Mouse (Mus musculus) liver, postnatal 0 days (tissue): ENCODE results near the gene Gm26602.

ENCODE experiments used
- CTCF ChIP-seq: sonication (generic); IDR thresholded peaks from 2 replicates; pipeline ENCODE4 v1.5.1; 2016; ENCODE audit warnings: antibody characterized with exemption, low read depth
- EP300 ChIP-seq: IDR thresholded peaks from 2 replicates; pipeline ENCODE4 v1.6.1; 2016; ENCODE audit warnings: antibody characterized with exemption, low read depth, mild to moderate bottlenecking

DNA sequence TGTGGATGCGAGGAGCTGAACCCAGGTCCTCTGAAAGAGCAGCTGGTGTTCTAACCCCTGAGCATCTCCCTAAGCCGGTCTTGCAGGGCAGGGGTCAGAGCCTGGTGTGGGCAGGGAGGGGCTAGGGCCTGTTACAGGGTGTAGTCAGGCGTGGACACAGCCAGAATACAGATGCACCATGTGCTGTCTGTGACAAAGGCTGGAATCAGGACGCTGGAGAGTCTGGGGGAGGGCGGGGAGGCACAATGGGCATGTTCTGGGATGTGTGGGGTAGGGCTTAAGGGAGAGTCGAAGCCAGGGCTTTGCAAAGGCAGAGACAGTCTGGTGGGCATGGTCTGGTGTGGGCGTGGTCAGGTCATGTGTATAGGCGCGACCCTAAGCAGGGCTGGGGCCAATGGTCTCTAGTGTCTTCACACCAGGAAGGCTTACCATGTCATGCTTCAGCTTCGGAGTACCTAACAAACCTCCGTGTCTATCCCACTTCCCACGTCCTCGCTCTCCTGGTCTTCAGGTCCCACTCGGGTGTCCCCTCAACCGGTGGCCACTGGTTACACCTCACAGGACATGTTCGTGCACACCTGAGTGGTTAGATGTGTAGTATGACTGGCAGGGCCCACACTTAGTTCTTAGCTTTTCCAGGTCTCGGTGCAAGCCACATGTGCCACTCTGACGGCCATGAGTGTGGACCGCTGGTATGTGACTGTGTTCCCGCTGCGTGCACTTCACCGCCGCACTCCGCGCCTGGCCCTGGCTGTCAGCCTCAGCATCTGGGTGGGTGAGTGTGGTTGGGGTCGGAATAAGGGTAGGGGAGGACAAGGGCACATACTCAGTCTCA, 9.6 kb downstream of the Gm26602 start:
- no peak for TF ChIP-seq CTCF
- TF ChIP-seq EP300, result no peak
